17 mouse cellular contexts compared by ENCODE assay signal in the genomic region with DNA sequence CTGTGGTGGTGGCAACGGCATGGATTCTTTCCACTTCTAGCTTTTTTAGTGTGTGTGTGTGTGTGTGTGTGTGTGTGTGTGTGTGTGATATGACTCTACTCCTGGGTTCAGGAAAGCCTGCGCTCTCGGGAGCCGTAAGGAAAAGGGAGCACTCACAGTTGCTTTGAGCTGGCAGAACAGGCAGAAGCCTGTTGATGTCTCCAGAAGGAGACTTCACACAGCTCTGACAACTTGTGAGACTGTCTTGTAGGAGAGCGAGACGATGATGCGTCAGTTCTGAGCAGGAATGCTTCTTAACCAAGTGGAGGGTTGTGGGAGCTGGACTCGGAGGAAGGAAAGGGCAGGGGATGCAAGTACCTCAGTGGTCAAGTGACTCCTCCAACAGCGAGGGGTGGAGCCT. TPM values are rescaled to one million over a fixed set of nuclear protein-coding genes. Genes with fewer than 3 reads are reported as not detected.
"Had no signal": no experiment of that assay in that cellular context is flagged by ENCODE, and none has a peak within 500 bp of the region (broad histone marks: within the 10 kb centered on the region; RNA-seq: fewer than 3 reads in every experiment).

No protein-coding gene starts in this region.

- H3K9ac ChIP-seq: kidney, embryonic 15.5 days; liver, embryonic 13.5 days; stomach, embryonic 15.5 days had no signal

- H3K4me2 ChIP-seq: kidney, embryonic 15.5 days; liver, embryonic 13.5 days; midbrain, embryonic 11.5 days; stomach, embryonic 15.5 days had no signal

- H3K27me3 ChIP-seq: kidney, embryonic 15.5 days; stomach, embryonic 15.5 days had no signal

- H3K9me3 ChIP-seq: kidney, embryonic 15.5 days; liver, embryonic 13.5 days; stomach, embryonic 15.5 days had no signal

- H3K27ac ChIP-seq: kidney, embryonic 15.5 days; left cerebral cortex, adult 2 months; liver, embryonic 13.5 days; stomach, embryonic 15.5 days had no signal

- DNase-seq: kidney, postnatal 10 days; kidney, postnatal 36 days; layer of hippocampus, postnatal 36 days; liver, embryonic 13.5 days; lung, adult 2 months; lung, postnatal 14 days; lung, postnatal 4 days; midbrain, embryonic 14.5 days; right cerebral cortex, postnatal 25 days; spleen, adult 18-20 months; thymus, postnatal 36 days had no signal

- H3K36me3 ChIP-seq: kidney, embryonic 15.5 days; liver, embryonic 13.5 days; stomach, embryonic 15.5 days had no signal

- H3K4me1 ChIP-seq: liver, embryonic 13.5 days; stomach, embryonic 15.5 days had no signal

- H3K4me3 ChIP-seq: kidney, embryonic 15.5 days; left cerebral cortex, adult 2 months; liver, embryonic 13.5 days; stomach, embryonic 15.5 days had no signal

RNA-seq across cellular contexts. Expression of gene Fmod, which starts 10.3 kb away (rescaled TPM):
- total RNA-seq: megakaryocyte progenitor cell, adult 5-6 weeks; megakaryocyte-erythroid progenitor cell, adult 5-6 weeks had no signal
